Mouse (Mus musculus): ENCODE data around the gene Serpina1a. TPM values are rescaled to one million over a fixed set of nuclear protein-coding genes. Genes with fewer than 3 reads are reported as not detected.

Gene Serpina1a
- polyA plus RNA-seq (2017; shearing (Covaris generic)): not detected

GRCm38 (mm10) chr12:103863101-103863974 is at the start of gene Serpina1a:
Gene Serpina1a, minus strand, starts transcription at chr12:103863562.

DNA sequence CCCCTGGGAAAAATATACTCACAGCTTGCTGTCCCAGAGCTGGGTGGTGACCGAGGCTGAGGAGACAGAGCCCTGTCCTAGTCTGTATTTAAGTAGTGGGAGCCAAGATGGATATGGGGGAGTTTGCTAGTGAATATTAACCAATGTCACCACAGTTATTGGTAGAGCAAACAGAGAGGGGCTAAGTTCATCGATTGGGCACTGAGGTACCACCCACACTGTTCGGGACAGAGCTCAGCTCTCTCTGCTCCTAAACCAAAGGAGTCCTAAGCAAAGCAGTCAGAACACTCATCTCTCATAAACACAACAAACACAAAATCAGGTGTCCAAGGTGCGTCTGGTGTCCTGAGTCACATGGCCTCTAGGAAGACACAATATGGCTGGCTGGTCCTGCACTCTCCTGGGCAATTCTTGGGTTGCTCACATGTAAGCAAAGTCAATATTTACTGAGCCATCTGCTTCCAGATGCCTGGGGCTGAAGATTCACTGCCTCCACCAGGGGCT is 41.5 kb upstream of the Serpina1a start, which contains the start of gene Serpina1c:
Serpina1c (minus strand) TSS at position 51 of the 504 bp plus-strand sequence.

GRCm38 (mm10) chr12:103830273-103830672 is 33.1 kb downstream of the Serpina1a start, which contains the start of gene Serpina1b:
Gene Serpina1b, minus strand, starts transcription at chr12:103830373.

Other genes starting within 250 kb of the Serpina1a start
- gene Serpina10, start 232.1 kb downstream of the Serpina1a start, polyA plus RNA-seq (2017; shearing (Covaris generic)): not detected
- gene Serpina6, start 206.3 kb downstream of the Serpina1a start, polyA plus RNA-seq (2017; shearing (Covaris generic)): not detected
- gene Serpina16, start 187.4 kb downstream of the Serpina1a start, polyA plus RNA-seq (2017; shearing (Covaris generic)): not detected
- gene Serpina1f, start 168.0 kb downstream of the Serpina1a start, polyA plus RNA-seq (2017; shearing (Covaris generic)): not detected
- gene Serpina1d, start 90.0 kb downstream of the Serpina1a start, polyA plus RNA-seq (2017; shearing (Covaris generic)): not detected
- gene Serpina1b, start 33.2 kb downstream of the Serpina1a start, polyA plus RNA-seq (2017; shearing (Covaris generic)): not detected
- not detected for gene Serpina1c, start 41.3 kb upstream of the Serpina1a start, polyA plus RNA-seq (2017; shearing (Covaris generic))
- not detected for gene Serpina1e, start 95.4 kb upstream of the Serpina1a start, polyA plus RNA-seq (2017; shearing (Covaris generic))
- gene Serpina11, start 126.4 kb upstream of the Serpina1a start, polyA plus RNA-seq (2017; shearing (Covaris generic)): not detected
- 1.7 TPM for gene Serpina9, start 150.2 kb upstream of the Serpina1a start, polyA plus RNA-seq (2017; shearing (Covaris generic))
- gene Serpina12, start 180.9 kb upstream of the Serpina1a start, polyA plus RNA-seq (2017; shearing (Covaris generic)): not detected
- not detected for gene Serpina5, start 237.6 kb upstream of the Serpina1a start, polyA plus RNA-seq (2017; shearing (Covaris generic))
- gene Serpina3a, start 249.2 kb upstream of the Serpina1a start, polyA plus RNA-seq (2017; shearing (Covaris generic)): not detected

Measured in effector memory CD4-positive, alpha-beta T cell, adult 5 months (primary cell).